Mouse (Mus musculus): ENCODE results near the gene Batf.

Batf gene

GRCm38 (mm10) chr12:85726729-85727397 is 40.4 kb downstream of the Batf start:
- no peak for DNase-seq (ENCODE audit: low spot score)

GRCm38 (mm10) chr12:85728181-85728580 is 41.7 kb downstream of the Batf start:
- DNase-seq (ENCODE audit: low spot score), result no peak

- DNase-seq (ENCODE audit: low spot score), result peak; percentile 33
Measured at GRCm38 (mm10) chr12:85729022-85729944, 42.8 kb downstream of the Batf start.

- no peak for DNase-seq (ENCODE audit: low spot score)
Measured at GRCm38 (mm10) chr12:85729945-85730290, 43.4 kb downstream of the Batf start.

GRCm38 (mm10) chr12:85736203-85736602 is 49.7 kb downstream of the Batf start:
- DNase-seq (ENCODE audit: low spot score), result no peak

- no peak for DNase-seq (ENCODE audit: low spot score)
Measured at GRCm38 (mm10) chr12:85736960-85737359, 50.5 kb downstream of the Batf start.

- peak; percentile 89 for DNase-seq (ENCODE audit: low spot score)
Measured at GRCm38 (mm10) chr12:85745827-85746695, 59.6 kb downstream of the Batf start, which contains the start of gene Flvcr2. Gene Flvcr2, plus strand, starts transcription at chr12:85746539.

- no peak for DNase-seq (ENCODE audit: low spot score)
Measured at GRCm38 (mm10) chr12:85746696-85747219, 60.3 kb downstream of the Batf start.

- DNase-seq (ENCODE audit: low spot score), result no peak
Measured at GRCm38 (mm10) chr12:85747343-85747742, 60.9 kb downstream of the Batf start.

GRCm38 (mm10) chr12:85749861-85750260 is 63.4 kb downstream of the Batf start:
- no peak for DNase-seq (ENCODE audit: low spot score)

- DNase-seq (ENCODE audit: low spot score), result peak; percentile 25
Measured at GRCm38 (mm10) chr12:85752116-85752515, 65.6 kb downstream of the Batf start.

GRCm38 (mm10) chr12:85753223-85753622 is 66.8 kb downstream of the Batf start:
- DNase-seq (ENCODE audit: low spot score), result no peak

GRCm38 (mm10) chr12:85754611-85755265 is 68.3 kb downstream of the Batf start:
- DNase-seq (ENCODE audit: low spot score), result peak; percentile 87

GRCm38 (mm10) chr12:85756455-85756854 is 70.0 kb downstream of the Batf start:
- no peak for DNase-seq (ENCODE audit: low spot score)

GRCm38 (mm10) chr12:85757074-85757473 is 70.6 kb downstream of the Batf start:
- DNase-seq (ENCODE audit: low spot score), result no peak

All from yolk sac, embryonic 10.5 days (tissue).